Mouse (Mus musculus) hindbrain, embryonic 10.5 days (tissue): ENCODE results near the gene H2afx. TPM values are rescaled to one million over a fixed set of nuclear protein-coding genes. Genes with fewer than 3 reads are reported as not detected.
"Not testable (repeated sequence)": the region's sequence is repeated elsewhere in the genome, so short reads cannot be mapped to it uniquely, and the experiment has no call there.

Experiments used
- DNase-seq: peaks from one replicate; pipeline ENCODE4 v3.0.0-alpha.2; 2017; ENCODE audit warnings: low spot score
- H3K27ac ChIP-seq: fragments of 300-500 bp; sonication (generic); 2 replicates; pipeline ENCODE4 v1.5.1; 2016; ENCODE audit warnings: mild to moderate bottlenecking, moderate library complexity
- H3K27me3 ChIP-seq: fragments of 300-500 bp; sonication (generic); 2 replicates; pipeline ENCODE4 v1.6.1; 2016; ENCODE audit warnings: mild to moderate bottlenecking; ENCODE audit not compliant: poor library complexity, insufficient read depth, severe bottlenecking
- H3K36me3 ChIP-seq: fragments of 300-500 bp; sonication (generic); 2 replicates; pipeline ENCODE4 v1.6.1; 2016; ENCODE audit warnings: mild to moderate bottlenecking, moderate library complexity
- H3K4me1 ChIP-seq: fragments of 300-500 bp; sonication (generic); replicated peaks from 2 replicates; pipeline ENCODE4 v1.6.1; 2016; ENCODE audit warnings: mild to moderate bottlenecking
- H3K4me3 ChIP-seq: fragments of 300-500 bp; sonication (generic); 2 replicates; pipeline ENCODE4 v1.5.1; 2016; ENCODE audit warnings: mild to moderate bottlenecking, moderate library complexity
- H3K9me3 ChIP-seq: fragments of 300-500 bp; sonication (generic); 2 replicates; pipeline ENCODE4 v1.6.1; 2016; ENCODE audit warnings: mild to moderate bottlenecking, moderate library complexity
- WGBS: fragments of 180-500 bp; shearing (Covaris S2); methylation state at CpG from one replicate; pipeline ENCODE4 v1.1.7; 2016; 5-methylcytosine and 5-hydroxymethylcytosine counted together
- polyA plus RNA-seq: library from polyadenylated mRNA; unstranded; fragments of >200 nt; fragmentation: Nextera tagmentation; extraction: Ambion mirVana; gene quantifications from 2 replicates; pipeline ENCODE4 v1.2.1, GENCODE M21; 2016

The H2afx gene
- polyA plus RNA-seq, 1 experiment from 2014 or later = 548 TPM

DNA sequence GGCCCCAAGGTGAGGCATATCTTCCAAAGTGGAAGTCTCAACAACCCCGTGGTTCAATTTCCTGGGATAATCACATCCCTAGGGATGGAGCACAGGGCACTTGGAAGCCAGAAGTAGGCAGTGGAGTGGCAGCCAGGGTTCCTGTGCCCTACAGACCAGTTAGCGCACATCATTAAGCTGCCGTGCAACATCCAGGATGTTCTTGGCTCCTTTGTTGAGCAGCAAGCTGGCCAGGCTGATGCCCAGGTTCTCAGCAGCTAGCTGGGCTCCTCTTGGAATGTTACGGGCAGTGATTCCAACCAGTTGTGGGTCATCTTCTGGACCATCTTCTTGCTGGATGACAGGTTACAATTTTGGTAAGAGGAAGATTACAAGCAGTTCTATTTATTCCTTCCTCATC lies 2.0 kb downstream of the H2afx start:
- Histone ChIP-seq H3K4me3 (peak overlapping the region; percentile 99), H3K36me3 (peaks cover 77% of the 10 kb centered on the region), H3K27ac (peak overlapping the region; percentile 40; the same call in 1 of the 2 replicates), H3K4me1 (peaks cover 15% of the 10 kb centered on the region), H3K9me3 (peaks cover 11% of the 10 kb centered on the region)
- not testable (repeated sequence) for H3K27me3 ChIP-seq, DNase-seq
- WGBS = 39% methylated on average over 4 of the region's 4 CpGs

DNA sequence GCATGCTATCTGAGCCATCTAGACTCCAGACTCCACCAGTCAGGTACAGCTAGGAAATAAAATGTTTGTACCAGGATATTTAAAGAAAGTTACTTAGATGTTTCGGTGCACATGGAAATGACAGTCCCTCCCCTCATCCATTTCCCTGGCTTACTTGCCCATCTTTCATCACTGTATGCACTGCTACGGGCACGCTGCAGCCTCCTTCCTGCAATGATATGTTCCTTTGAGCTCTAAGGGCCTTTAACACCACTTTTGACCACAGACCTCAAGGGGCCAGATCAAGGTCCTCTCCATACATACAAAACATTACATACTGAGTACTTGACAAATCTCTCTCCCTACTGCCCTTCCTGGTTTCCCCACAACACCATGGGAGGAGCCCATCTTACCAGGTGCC lies 2.5 kb downstream of the H2afx start:
- DNase-seq = no peak
- Histone ChIP-seq H3K9me3 (peaks cover 11% of the 10 kb centered on the region), H3K36me3 (peaks cover 77% of the 10 kb centered on the region), H3K27ac (peak overlapping the region; percentile 40; the same call in 1 of the 2 replicates), H3K4me3 (peak overlapping the region; percentile 99), H3K4me1 (peaks cover 18% of the 10 kb centered on the region), H3K27me3 (no peaks in the 10 kb centered on the region)
- WGBS = 79% methylated on average over 3 of the region's 3 CpGs

DNA sequence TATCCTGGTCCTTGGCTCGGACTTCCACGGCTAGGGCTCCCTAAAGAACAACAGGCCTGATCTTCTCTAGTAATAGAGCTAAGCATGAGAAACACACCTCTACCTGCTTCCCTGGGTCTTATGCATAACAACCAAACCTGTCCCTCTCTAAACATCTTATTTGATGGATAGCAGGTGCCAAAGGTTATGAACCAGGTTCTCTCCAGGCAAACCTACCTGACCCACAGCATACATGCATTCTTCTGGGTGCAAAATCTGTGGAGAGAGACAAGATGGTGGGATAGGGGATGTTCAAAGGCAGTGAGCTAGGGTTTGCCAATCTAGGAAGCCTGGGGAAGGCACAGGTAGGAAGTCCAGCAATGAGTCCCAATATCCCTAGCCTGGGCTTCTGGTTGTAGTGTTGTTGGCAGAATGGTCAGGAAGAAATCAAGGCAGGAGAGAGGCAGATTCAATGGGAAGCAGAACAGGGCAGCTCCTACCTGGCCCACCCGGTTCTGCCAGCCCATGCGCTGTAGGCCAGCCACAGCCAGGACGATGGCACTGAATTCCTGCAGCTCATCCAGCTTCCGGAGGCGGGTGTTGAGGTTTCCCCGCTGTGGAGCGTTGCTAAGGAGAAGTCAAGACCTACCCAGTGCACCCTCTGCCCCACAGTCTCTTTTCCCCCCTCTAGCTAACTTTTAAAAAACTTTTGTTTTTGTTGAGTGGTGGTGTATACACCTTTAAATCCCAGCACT lies 3.1 kb downstream of the H2afx start:
- Histone ChIP-seq H3K36me3 (peaks cover 75% of the 10 kb centered on the region), H3K27ac (peak overlapping the region; percentile 40; the same call in 1 of the 2 replicates), H3K4me1 (peaks cover 24% of the 10 kb centered on the region), H3K27me3 (no peaks in the 10 kb centered on the region), H3K4me3 (peak overlapping the region; percentile 99), H3K9me3 (peaks cover 11% of the 10 kb centered on the region)
- DNase-seq = peak; percentile 34
- 72% methylated on average over 9 of the region's 9 CpGs for WGBS

DNA sequence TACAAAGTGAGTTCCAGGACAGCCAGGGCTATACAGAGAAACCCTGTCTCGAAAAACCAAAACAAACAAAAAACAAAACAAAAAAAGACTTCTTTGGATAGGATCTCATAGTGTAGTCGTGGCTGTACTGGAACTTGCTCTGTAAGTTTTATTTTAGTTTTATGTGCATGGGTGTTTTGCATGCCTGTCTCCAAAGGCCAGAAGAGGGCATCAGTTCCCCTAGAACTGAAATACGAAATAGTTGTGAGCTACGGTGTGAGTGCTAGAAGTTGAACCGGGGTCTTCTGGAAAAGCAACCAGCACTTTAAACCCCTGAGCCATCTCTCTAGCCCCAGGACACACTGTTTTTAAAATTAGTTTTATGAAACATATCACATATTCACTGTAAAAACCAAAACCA lies 4.1 kb downstream of the H2afx start:
- H3K27me3 ChIP-seq = no peaks in the 10 kb centered on the region
- peaks cover 65% of the 10 kb centered on the region for H3K36me3 ChIP-seq
- H3K9me3 ChIP-seq = 0 out of 2 replicates have a peak, but pooled peaks cover 4% of the 10 kb centered on the region
- 83% methylated on average over 5 of the region's 5 CpGs for WGBS
- DNase-seq = no peak
- no peak overlapping the region for H3K4me3 ChIP-seq
- H3K4me1 ChIP-seq = peaks cover 34% of the 10 kb centered on the region
- H3K27ac ChIP-seq = no peak overlapping the region

DNA sequence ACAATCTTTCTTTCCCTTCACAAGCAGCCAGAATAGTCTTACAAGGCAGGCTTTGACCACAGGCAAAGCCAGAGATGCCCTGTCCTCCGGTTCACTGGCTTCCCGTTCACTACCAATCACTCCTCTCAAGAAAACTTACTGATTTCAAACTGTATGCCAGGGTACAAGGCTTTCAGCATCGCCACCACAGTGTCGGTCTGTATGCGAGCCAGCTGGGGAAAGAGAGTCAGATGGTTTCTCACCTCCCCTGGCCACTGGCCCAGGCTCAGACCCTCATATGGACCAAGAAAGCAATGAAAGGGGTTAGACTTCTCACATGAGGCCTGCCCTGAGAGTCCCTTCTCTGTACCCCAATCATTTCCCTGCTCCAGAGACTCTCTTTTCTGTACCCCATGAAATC lies 7.0 kb downstream of the H2afx start:
- Histone ChIP-seq H3K36me3 (peaks cover 69% of the 10 kb centered on the region), H3K9me3 (no peaks in the 10 kb centered on the region), H3K27me3 (no peaks in the 10 kb centered on the region), H3K4me1 (peaks cover 38% of the 10 kb centered on the region), H3K4me3 (peak overlapping the region; percentile 78), H3K27ac (peak overlapping the region; percentile 50; the same call in 1 of the 2 replicates)
- WGBS = 92% methylated on average over 5 of the region's 5 CpGs
- no peak for DNase-seq

DNA sequence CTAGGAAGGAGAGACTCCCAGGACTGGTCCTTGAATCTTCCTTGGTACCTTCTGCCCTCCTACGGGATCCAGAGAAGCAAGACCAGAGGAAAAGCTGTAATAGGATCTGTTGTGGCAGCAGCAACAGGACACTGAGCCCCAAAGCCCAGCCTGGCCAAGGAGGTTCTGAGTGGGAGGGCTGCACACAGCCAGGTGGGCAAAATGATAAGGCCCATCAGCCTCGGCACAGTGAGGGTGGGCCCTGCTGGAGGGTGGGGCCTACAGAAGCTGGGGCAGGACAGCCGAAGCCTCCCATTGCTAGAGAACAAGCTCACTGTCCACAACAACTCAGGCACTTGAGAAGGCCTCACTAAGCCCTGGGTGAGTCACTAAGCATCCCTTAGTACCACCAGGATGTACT lies 7.7 kb downstream of the H2afx start:
- DNase-seq = no peak
- Histone ChIP-seq H3K4me1 (peaks cover 31% of the 10 kb centered on the region), H3K27me3 (no peaks in the 10 kb centered on the region), H3K9me3 (no peaks in the 10 kb centered on the region), H3K27ac (peak overlapping the region; percentile 50), H3K36me3 (peaks cover 69% of the 10 kb centered on the region), H3K4me3 (peak overlapping the region; percentile 78)
- 81% methylated on average over 3 of the region's 3 CpGs for WGBS

DNA sequence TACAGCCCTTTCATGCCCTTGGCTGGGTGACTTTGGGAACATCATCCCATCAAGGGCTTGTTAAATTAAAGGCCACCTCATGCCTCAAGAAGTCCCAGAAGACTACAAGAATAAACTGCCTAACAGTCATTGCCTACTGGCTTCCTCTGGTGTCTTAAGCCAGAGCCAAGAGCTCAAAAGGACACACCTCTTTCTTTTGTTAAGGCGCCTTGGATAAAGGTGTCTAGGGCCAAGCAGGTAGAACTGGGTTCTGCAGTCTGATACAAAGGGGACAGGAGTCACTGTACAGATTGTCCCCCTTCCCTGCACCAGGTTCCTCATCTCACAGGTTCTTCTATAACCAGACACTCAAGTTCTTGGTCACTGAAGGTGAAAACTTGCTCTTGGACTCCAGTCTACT lies 8.1 kb downstream of the H2afx start:
- Histone ChIP-seq H3K9me3 (no peaks in the 10 kb centered on the region), H3K27me3 (no peaks in the 10 kb centered on the region), H3K27ac (peak overlapping the region; percentile 98), H3K4me3 (peak overlapping the region; percentile 78), H3K4me1 (peaks cover 27% of the 10 kb centered on the region), H3K36me3 (peaks cover 69% of the 10 kb centered on the region)
- 87% methylated on average over 1 of the region's 1 CpGs for WGBS
- DNase-seq = no peak

DNA sequence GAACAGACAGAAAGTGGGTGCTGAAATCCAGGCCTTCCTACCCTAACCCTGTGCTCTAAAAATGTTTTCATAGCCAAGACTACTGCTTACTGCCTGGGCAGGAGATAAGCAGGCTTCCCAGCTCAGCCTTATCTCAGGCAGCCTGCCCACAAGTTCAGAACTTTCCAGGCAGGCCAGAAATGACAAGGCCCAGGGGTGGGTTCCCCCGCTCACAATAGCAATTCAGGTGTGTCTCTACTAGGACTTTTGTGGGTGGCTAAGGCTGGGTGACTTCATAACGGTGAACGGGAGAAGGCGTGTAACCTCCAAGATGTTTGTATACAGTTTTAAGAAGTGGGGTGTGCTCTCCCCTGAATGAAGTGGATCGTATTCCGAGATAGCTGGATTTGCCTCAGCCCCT lies 8.8 kb downstream of the H2afx start:
- DNase-seq = no peak
- H3K27me3 ChIP-seq = no peaks in the 10 kb centered on the region
- H3K4me3 ChIP-seq = peak overlapping the region; percentile 78
- H3K4me1 ChIP-seq = peaks cover 24% of the 10 kb centered on the region
- H3K9me3 ChIP-seq = no peaks in the 10 kb centered on the region
- H3K36me3 ChIP-seq = peaks cover 69% of the 10 kb centered on the region
- WGBS = 19% methylated on average over 6 of the region's 6 CpGs
- peak overlapping the region; percentile 98 for H3K27ac ChIP-seq

DNA sequence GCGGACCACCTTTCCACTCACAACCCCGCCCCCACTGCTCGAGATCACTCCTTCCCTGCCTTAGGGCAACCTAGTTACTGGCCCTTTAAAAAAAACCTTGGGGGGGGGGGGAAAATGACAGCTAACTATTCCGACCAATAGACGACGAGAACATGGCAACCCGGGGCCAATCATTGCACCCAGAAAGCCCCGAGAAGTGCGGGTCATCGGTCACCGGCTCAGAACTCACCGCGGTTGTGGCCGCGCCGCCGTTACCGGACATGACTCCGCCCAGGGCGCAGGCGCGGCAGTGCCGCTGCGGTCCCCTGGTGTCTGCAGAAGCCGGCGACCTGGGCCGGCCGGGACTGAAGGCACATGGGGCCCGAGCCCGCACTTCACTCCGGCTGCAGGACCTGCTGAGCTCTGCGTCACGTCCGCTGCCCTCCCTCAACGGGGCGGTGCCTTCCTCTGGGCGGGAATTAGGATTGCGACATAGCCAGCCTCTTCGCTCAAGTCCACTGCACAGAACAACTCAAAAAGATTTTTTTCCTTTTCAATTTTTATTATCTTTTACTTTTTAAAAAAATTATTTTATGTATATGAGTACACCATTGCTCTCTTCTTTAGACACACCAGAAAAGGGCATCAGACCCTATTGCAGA lies 9.4 kb downstream of the H2afx start, which contains the start of gene Hmbs:
TSS of gene Hmbs (minus strand) at position 448 of the 641 bp plus-strand sequence.
- Histone ChIP-seq H3K27ac (peak within 1 kb of the TSS; percentile 98), H3K36me3 (peaks cover 69% of the 10 kb centered on the region), H3K4me1 (peaks cover 24% of the 10 kb centered on the region), H3K9me3 (no peaks in the 10 kb centered on the region), H3K4me3 (peak within 1 kb of the TSS; percentile 78), H3K27me3 (no peaks in the 10 kb centered on the region)
- DNase-seq = peak; percentile 94
- under 1% methylated on average over 39 of the region's 39 CpGs for WGBS

DNA sequence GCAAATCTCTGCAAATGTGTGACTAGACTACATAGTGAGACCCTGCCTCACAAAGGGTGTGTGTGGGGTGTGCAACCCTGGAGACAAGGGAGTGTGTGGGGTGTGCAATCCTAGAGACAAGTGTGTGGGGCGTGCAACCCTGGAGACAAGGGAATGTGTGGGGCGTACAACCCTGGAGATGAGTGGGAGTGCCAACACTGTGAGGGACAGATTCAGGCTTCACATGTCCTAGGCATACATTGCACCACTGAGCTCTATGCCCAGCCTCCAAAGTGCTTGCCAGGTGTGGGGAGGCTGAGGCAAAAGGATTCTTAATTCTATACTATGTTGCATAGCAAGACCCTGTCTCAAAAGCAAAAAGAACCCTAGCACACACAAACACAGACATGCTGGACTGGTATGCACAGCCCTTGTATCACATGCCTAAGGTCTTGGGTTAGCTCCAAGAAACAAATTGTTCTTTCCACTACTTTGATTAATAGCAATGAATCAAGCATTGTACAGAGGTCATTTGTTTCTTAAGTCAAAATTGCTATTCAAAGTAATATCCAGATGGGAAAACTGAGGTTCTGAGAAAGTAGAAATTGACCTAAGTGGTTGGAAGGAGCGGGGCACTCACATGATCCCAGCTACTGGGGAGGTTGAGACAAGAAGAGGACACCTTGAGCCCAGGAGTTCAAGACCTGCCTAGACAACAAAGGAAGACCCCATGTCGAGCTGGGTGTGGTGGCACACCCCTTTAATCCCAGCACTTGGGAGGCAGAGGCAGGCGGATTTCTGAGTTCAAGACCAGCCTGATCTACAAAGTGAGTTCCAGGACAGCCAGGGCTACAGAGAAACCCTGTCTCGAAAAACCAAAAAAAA lies 11.3 kb downstream of the H2afx start:
- 86% methylated on average over 6 of the region's 6 CpGs for WGBS
- DNase-seq = no peak
- Histone ChIP-seq H3K36me3 (peaks cover 70% of the 10 kb centered on the region), H3K27ac (no peak overlapping the region), H3K9me3 (no peaks in the 10 kb centered on the region), H3K27me3 (no peaks in the 10 kb centered on the region), H3K4me3 (no peak overlapping the region), H3K4me1 (peaks cover 24% of the 10 kb centered on the region)

DNA sequence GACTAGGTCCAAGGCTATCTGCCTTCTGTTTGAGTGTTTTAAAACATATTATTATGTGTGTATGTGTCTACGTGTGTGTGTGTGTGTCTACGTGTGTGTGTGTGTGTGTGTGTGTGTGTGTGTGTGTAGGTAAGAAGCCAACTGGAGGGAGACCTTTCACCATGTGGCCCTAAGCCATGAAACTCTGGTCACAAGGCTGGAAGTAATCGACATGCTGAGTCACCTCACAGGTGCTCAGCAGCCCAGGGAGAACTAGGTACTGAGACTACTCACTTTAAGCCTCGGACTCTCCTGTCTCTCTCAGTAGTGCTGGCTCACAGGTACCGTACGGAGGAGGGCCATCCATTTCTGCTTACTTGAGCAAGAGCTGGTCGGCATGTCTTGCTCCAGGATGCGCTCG lies 12.7 kb downstream of the H2afx start:
- no peaks in the 10 kb centered on the region for H3K9me3 ChIP-seq
- DNase-seq = no peak
- H3K36me3 ChIP-seq = peaks cover 70% of the 10 kb centered on the region
- H3K27me3 ChIP-seq = no peaks in the 10 kb centered on the region
- H3K4me1 ChIP-seq = peaks cover 20% of the 10 kb centered on the region
- WGBS = 92% methylated on average over 9 of the region's 9 CpGs
- H3K27ac ChIP-seq = no peak overlapping the region
- no peak overlapping the region for H3K4me3 ChIP-seq

DNA sequence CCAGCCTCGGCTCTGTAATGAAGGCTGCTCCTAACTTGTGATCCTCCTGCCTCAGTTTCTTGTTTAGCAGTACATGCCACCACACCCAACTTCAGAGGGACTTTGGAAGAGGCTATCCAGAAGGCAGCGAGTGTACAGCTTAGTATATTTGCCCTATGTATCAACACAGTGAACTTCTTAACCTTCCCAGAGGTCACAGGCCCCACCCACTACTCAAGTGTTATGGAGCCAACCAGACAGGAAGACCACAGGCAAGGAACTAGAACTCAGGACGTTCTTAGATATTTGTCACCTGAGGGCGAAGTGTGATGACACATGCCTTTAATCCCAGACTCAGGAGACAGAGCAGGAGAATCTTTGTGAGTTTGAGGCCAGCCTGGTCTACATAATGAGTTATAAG lies 13.1 kb downstream of the H2afx start:
- H3K4me3 ChIP-seq = no peak overlapping the region
- peaks cover 72% of the 10 kb centered on the region for H3K36me3 ChIP-seq
- H3K27ac ChIP-seq = no peak overlapping the region
- H3K27me3 ChIP-seq = no peaks in the 10 kb centered on the region
- no peak for DNase-seq
- 93% methylated on average over 4 of the region's 4 CpGs for WGBS
- H3K9me3 ChIP-seq = no peaks in the 10 kb centered on the region
- peaks cover 15% of the 10 kb centered on the region for H3K4me1 ChIP-seq
